Comparison of ENCODE assay signal across 16 mouse cellular contexts in genomic region chr6:94230918-94231317, GRCm38 (mm10). TPM values are rescaled to one million over a fixed set of nuclear protein-coding genes. Genes with fewer than 3 reads are reported as not detected.
A peak's percentile ranks its signal among the peaks of the same experiment; 100 is the strongest.
DNase-seq lines count a peak whose midpoint lies in the region; ATAC-seq lines count a peak whose summit lies in the region.
"Had no signal": no experiment of that assay in that cellular context is flagged by ENCODE, and none has a peak within 500 bp of the region (broad histone marks: within the 10 kb centered on the region; RNA-seq: fewer than 3 reads in every experiment).

No protein-coding gene starts in this region.

- H3K27ac ChIP-seq in forebrain, embryonic 11.5 days (ENCODE audit: low read depth, low read length): no peak overlapping the region
- no peak overlapping the region for H3K27ac ChIP-seq in forebrain, embryonic 13.5 days
- peak overlapping the region; percentile 63 for H3K27ac ChIP-seq in kidney, embryonic 15.5 days
- peak overlapping the region; percentile 31 for H3K27ac ChIP-seq in lung, embryonic 15.5 days
- no peak overlapping the region for H3K27ac ChIP-seq in forebrain, embryonic 10.5 days
- H3K27ac ChIP-seq: forebrain, embryonic 15.5 days; limb, embryonic 13.5 days; neural tube, embryonic 15.5 days had no signal

- 0 out of 2 replicates have a peak, but pooled peaks have one; percentile 44 for ATAC-seq in forebrain, embryonic 11.5 days (replicated peaks; ENCODE audit: low FRiP score)
- ATAC-seq in forebrain, embryonic 13.5 days: no peak
- ATAC-seq in kidney, embryonic 15.5 days (replicated peaks; ENCODE audit: low FRiP score): no peak
- peak; percentile 31; the same call in 1 of the 2 replicates for ATAC-seq in lung, embryonic 15.5 days (ENCODE audit: borderline replicate concordance, extremely low read depth, low FRiP score, low TSS enrichment)
- ATAC-seq: forebrain, embryonic 15.5 days had no signal

- no peak overlapping the region for H3K4me3 ChIP-seq in forebrain, embryonic 11.5 days (ENCODE audit: low read depth, low read length)
- H3K4me3 ChIP-seq in forebrain, embryonic 13.5 days: no peak overlapping the region
- H3K4me3 ChIP-seq in kidney, embryonic 15.5 days (replicated peaks): no peak overlapping the region
- no peak overlapping the region for H3K4me3 ChIP-seq in lung, embryonic 15.5 days
- no peak overlapping the region for H3K4me3 ChIP-seq in forebrain, embryonic 10.5 days
- H3K4me3 ChIP-seq: embryonic facial prominence, embryonic 13.5 days; forebrain, embryonic 15.5 days; limb, embryonic 13.5 days; neural tube, embryonic 15.5 days had no signal

- H3K9ac ChIP-seq in forebrain, embryonic 11.5 days (ENCODE audit: low read length): no peak overlapping the region
- H3K9ac ChIP-seq in forebrain, embryonic 13.5 days: no peak overlapping the region
- H3K9ac ChIP-seq in kidney, embryonic 15.5 days: no peak overlapping the region
- no peak overlapping the region for H3K9ac ChIP-seq in lung, embryonic 15.5 days
- H3K9ac ChIP-seq: embryonic facial prominence, embryonic 13.5 days; forebrain, embryonic 15.5 days; limb, embryonic 13.5 days; neural tube, embryonic 15.5 days had no signal

- no peaks in the 10 kb centered on the region for H3K36me3 ChIP-seq in forebrain, embryonic 11.5 days (ENCODE audit: control insufficient read depth, insufficient read depth, low read length)
- no peaks in the 10 kb centered on the region for H3K36me3 ChIP-seq in forebrain, embryonic 13.5 days (ENCODE audit: poor library complexity, severe bottlenecking)
- H3K36me3 ChIP-seq in kidney, embryonic 15.5 days: no peaks in the 10 kb centered on the region
- H3K36me3 ChIP-seq in lung, embryonic 15.5 days: no peaks in the 10 kb centered on the region
- H3K36me3 ChIP-seq in forebrain, embryonic 10.5 days (replicated peaks): no peaks in the 10 kb centered on the region
- H3K36me3 ChIP-seq: embryonic facial prominence, embryonic 13.5 days; forebrain, embryonic 15.5 days; limb, embryonic 13.5 days; neural tube, embryonic 15.5 days had no signal

- no peak overlapping the region for H3K4me2 ChIP-seq in forebrain, embryonic 11.5 days (ENCODE audit: low read depth, low read length, severe bottlenecking)
- no peak overlapping the region for H3K4me2 ChIP-seq in forebrain, embryonic 13.5 days
- H3K4me2 ChIP-seq in kidney, embryonic 15.5 days: no peak overlapping the region
- no peak overlapping the region for H3K4me2 ChIP-seq in lung, embryonic 15.5 days
- H3K4me2 ChIP-seq: embryonic facial prominence, embryonic 13.5 days; forebrain, embryonic 15.5 days; limb, embryonic 13.5 days; neural tube, embryonic 15.5 days had no signal

- DNase-seq in forebrain, embryonic 11.5 days (ENCODE audit: low spot score): no peak
- no peak for DNase-seq in kidney, adult 18-20 months
- peak; percentile 52 for DNase-seq in R1 (ENCODE audit: low read depth, low spot score)
- DNase-seq in cerebellum, postnatal 10 days: no peak
- DNase-seq in forebrain, embryonic 10.5 days (ENCODE audit: extremely low spot score, low spot score): no peak
- DNase-seq: adrenal gland, postnatal 25 days; cerebellum, postnatal 25 days; gastrocnemius, postnatal 14 days; thymus, adult 18-20 months had no signal

- H3K27me3 ChIP-seq in forebrain, embryonic 11.5 days (ENCODE audit: control insufficient read depth, insufficient read depth, low read length): no peaks in the 10 kb centered on the region
- H3K27me3 ChIP-seq in forebrain, embryonic 13.5 days: no peaks in the 10 kb centered on the region
- no peaks in the 10 kb centered on the region for H3K27me3 ChIP-seq in kidney, embryonic 15.5 days
- no peaks in the 10 kb centered on the region for H3K27me3 ChIP-seq in lung, embryonic 15.5 days
- no peaks in the 10 kb centered on the region for H3K27me3 ChIP-seq in forebrain, embryonic 10.5 days (ENCODE audit: poor library complexity, severe bottlenecking)
- H3K27me3 ChIP-seq: embryonic facial prominence, embryonic 13.5 days; forebrain, embryonic 15.5 days; limb, embryonic 13.5 days; neural tube, embryonic 15.5 days had no signal

- no peaks in the 10 kb centered on the region for H3K9me3 ChIP-seq in forebrain, embryonic 11.5 days (ENCODE audit: control insufficient read depth, low read length)
- H3K9me3 ChIP-seq in forebrain, embryonic 13.5 days (replicated peaks): no peaks in the 10 kb centered on the region
- no peaks in the 10 kb centered on the region for H3K9me3 ChIP-seq in kidney, embryonic 15.5 days (replicated peaks)
- no peaks in the 10 kb centered on the region for H3K9me3 ChIP-seq in lung, embryonic 15.5 days
- H3K9me3 ChIP-seq in forebrain, embryonic 10.5 days: no peaks in the 10 kb centered on the region
- H3K9me3 ChIP-seq: embryonic facial prominence, embryonic 13.5 days; forebrain, embryonic 15.5 days; limb, embryonic 13.5 days; neural tube, embryonic 15.5 days had no signal

- H3K4me1 ChIP-seq in forebrain, embryonic 11.5 days (replicated peaks; ENCODE audit: control insufficient read depth, insufficient read depth, low read length): peaks cover 9% of the 10 kb centered on the region; the same call in 1 of the 2 replicates
- H3K4me1 ChIP-seq in forebrain, embryonic 13.5 days: peaks cover 24% of the 10 kb centered on the region
- H3K4me1 ChIP-seq in kidney, embryonic 15.5 days: peaks cover 36% of the 10 kb centered on the region
- H3K4me1 ChIP-seq in lung, embryonic 15.5 days: peaks cover 32% of the 10 kb centered on the region
- peaks cover 39% of the 10 kb centered on the region for H3K4me1 ChIP-seq in forebrain, embryonic 10.5 days

- 66% methylated on average over 3 of the region's 3 CpGs for WGBS in forebrain, embryonic 11.5 days
- WGBS in forebrain, embryonic 13.5 days: 52% methylated on average over 3 of the region's 3 CpGs
- WGBS in kidney, embryonic 15.5 days: 59% methylated on average over 3 of the region's 3 CpGs
- 12% methylated on average over 3 of the region's 3 CpGs for WGBS in lung, embryonic 15.5 days
- WGBS in forebrain, embryonic 10.5 days: 78% methylated on average over 3 of the region's 3 CpGs

RNA-seq across cellular contexts. Expression of gene Magi1, which starts 52.8 kb away (rescaled TPM):
- polyA plus RNA-seq in forebrain, embryonic 11.5 days (2014; fragmentation: Nextera tagmentation; extraction: Ambion mirVana): 42.1 and 44.3 TPM in 2 replicates
- polyA plus RNA-seq in forebrain, embryonic 13.5 days (2015; fragmentation: Nextera tagmentation; extraction: Ambion mirVana): 39.1 and 45.1 TPM in 2 replicates
- polyA plus RNA-seq in kidney, embryonic 15.5 days (2015; fragmentation: Nextera tagmentation; extraction: Ambion mirVana): 9.8 and 10.2 TPM in 2 replicates
- 9.0 and 9.1 TPM in 2 replicates for polyA plus RNA-seq in lung, embryonic 15.5 days (2015; fragmentation: Nextera tagmentation; extraction: Ambion mirVana)
- 25.6 and 31.0 TPM in 2 replicates for polyA plus RNA-seq in forebrain, embryonic 10.5 days (2016; fragmentation: Nextera tagmentation; extraction: Ambion mirVana)

Comparison
In these comparisons a context has a peak if more than half of its experiments do, and no peak if none do; other contexts are left out.
1. ATAC-seq: peak in forebrain, embryonic 11.5 days (single experiment) and lung, embryonic 15.5 days (single experiment); none in forebrain, embryonic 13.5 days (single experiment) and kidney, embryonic 15.5 days (single experiment).
2. H3K27ac ChIP-seq: peak in kidney, embryonic 15.5 days (single experiment) and lung, embryonic 15.5 days (single experiment); none in forebrain, embryonic 11.5 days (single experiment), forebrain, embryonic 13.5 days (single experiment) and forebrain, embryonic 10.5 days (single experiment).